Mouse (Mus musculus): Measurements from ENCODE around the gene Gm20388. TPM values are rescaled to one million over a fixed set of nuclear protein-coding genes. Genes with fewer than 3 reads are reported as not detected.
A peak's percentile ranks its signal among the peaks of the same experiment; 100 is the strongest.

Gene Gm20388
- total RNA-seq, 2 experiments from 2014 or later, result 2.2 to 7.6 TPM

DNA sequence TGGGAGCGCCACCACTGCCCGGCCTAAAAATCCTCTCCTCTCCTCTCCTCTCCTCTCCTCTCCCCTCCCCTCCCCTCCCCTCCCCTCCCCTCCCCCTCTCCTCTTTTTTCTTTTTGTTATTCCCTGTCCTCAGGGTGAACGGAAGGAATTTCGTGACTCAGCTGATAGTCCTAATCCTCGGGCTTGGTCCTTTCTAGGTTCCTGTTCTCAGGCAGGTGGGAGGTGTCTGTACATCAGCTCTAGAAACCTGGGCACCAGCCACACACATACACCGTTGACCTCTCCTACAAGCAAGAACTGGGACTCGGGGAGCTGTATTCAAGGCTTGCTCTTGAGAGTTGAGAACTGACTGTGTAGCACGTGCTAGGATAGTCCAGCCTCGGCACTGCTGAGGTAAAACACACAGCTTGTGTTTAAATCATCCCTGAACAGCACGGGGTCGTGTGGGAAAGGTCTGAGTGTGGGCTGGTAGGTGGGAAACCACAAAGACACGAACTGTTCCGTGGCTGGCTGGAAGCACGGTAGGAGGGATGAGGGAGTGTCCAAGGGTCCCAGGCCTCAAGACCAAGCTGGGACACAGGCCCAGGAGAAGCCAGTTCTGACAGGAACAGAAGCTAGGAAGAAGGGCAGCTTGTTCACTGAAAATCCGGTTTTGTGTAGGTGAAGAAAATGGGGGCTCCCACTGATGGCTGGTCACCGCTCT, 620.5 kb downstream of the Gm20388 start:
- no peak for DNase-seq (ENCODE audit: low spot score in 2 of 2)
- no peak for TF ChIP-seq CTCF (conservative IDR thresholded peaks at IDR 0.05)
- Histone ChIP-seq H3K27ac (no peak overlapping the region; the same call in 1 of the 2 replicates), H3K4me3 (no peak overlapping the region)

DNA sequence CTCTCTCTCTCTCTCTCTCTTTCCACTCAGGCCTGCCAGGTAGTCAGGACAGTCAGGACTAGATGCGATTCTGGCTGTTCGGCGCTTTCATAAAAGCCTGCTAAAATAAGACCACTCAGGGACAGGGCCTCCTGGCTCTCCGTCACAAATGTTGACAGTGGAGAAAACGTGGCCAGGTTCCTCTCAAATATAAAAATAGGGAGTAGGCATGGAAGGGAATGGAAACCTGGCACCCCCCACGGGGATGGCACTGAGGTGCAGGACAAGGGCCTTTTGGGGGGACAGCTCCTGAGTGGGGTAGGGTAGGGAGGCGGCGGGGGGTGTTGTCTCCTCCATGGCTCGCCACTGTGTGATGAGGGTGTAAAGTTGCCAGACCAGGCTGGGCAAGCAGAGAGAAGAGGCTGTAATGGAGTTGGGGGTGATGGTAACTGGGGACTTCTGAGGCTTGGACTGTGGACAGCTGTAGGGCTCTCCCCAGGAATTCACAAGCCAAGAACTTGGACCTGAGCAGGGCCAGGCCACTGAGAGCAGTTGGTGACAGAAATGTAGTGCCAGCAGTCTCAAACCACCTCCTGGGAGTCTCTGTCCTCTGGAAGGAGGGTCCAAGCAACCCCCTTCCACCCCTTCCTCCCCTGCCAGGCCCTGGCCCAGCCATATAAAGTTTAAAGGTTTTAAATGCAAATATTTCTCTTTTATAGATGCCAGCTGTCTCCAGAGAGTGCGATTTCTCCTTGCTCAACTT, 621.3 kb downstream of the Gm20388 start:
- Histone ChIP-seq H3K4me3 (no peak overlapping the region), H3K27ac (peak overlapping the region; percentile 51; the same call in 1 of the 2 replicates)
- no peak for DNase-seq (ENCODE audit: low spot score in 2 of 2)
- TF ChIP-seq CTCF (conservative IDR thresholded peaks at IDR 0.05), result no peak

DNA sequence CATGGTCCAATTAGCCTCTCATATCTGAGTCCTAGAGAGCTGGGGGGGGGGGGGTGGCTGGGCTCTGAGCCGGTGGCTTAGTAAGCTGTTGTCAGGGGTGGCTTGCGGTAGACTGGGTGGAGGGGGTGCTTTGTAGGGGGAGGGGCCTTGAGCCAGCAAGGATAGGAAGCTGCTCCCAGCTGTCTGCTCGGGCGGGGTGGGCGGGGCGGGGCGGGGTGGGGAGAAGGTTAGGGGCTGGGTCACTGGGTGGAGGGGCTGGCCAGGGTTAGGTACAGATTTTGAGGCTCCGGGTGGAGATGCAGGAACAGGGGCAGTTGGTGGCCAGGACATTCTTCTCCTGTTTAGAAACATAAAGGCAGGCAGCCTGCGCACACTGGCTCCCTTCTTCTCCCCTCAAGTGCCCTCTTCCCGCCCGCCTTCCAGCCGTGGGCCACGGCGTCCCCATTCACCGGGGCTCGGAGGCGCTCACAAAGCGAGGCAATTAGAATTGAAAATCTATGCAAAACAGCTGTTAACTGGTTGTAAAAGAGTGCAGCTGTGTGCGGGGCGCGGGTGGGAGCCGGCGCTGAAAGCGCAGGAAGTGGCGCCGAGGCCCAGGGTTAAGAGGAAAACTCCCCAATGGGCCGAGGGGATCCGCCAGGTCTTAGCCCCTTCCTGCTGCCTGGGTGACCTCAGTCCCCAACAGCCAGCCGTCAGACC, 622.0 kb downstream of the Gm20388 start:
- TF ChIP-seq CTCF (conservative IDR thresholded peaks at IDR 0.05), result no peak
- peak overlapping the region; percentile 18; the same call in 1 of the 2 replicates for H3K4me3 ChIP-seq
- no peak for DNase-seq (ENCODE audit: low spot score in 2 of 2)
- H3K27ac ChIP-seq, result peak overlapping the region; percentile 59

DNA sequence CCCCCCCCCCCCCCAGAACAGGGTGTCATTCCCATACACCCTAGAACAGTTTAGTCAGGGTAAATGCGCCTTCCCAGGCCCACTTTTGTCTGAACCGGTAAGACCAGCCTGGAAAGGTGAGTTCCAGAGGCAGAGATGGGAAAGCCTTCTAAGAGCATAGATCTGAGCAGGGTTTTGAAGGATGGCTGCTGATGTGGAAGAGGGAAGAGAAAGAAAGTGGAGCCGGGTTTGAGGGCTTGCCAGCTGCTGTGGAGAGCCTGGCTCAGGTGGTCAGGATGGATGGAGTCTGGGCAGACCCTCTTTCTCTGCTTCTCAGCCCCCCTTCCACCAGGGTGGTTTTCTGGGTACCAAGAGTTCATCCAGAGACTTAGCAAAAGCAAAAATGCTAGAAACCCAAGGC, 622.7 kb downstream of the Gm20388 start:
- no peak for TF ChIP-seq CTCF (conservative IDR thresholded peaks at IDR 0.05)
- DNase-seq (ENCODE audit: low spot score in 2 of 2), result no peak
- H3K4me3 ChIP-seq, result no peak overlapping the region
- no peak overlapping the region for H3K27ac ChIP-seq

DNA sequence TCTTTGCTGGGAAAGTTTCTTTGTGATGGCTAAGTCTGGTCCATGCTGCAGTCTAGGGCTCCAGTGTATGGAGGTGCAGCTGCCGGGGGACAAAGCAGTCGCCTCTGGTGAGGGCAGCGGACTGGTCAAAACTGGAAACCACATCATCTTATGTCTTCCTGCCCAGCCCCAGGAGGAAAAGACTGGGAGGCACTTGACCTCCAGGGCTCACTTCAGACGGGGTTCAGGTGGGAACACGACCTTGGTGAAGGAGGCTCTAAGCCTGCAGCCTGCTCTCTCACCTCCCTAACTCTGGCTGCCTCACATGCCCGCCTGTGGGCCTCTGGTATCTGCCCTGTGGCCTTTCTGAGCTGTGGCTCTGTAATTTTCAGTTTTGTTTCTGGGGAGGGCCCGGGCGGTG, 623.4 kb downstream of the Gm20388 start:
- H3K4me3 ChIP-seq, result no peak overlapping the region
- peak overlapping the region; percentile 43; the same call in 1 of the 2 replicates for H3K27ac ChIP-seq
- no peak for DNase-seq (ENCODE audit: low spot score in 2 of 2)
- TF ChIP-seq CTCF (conservative IDR thresholded peaks at IDR 0.05), result no peak

DNA sequence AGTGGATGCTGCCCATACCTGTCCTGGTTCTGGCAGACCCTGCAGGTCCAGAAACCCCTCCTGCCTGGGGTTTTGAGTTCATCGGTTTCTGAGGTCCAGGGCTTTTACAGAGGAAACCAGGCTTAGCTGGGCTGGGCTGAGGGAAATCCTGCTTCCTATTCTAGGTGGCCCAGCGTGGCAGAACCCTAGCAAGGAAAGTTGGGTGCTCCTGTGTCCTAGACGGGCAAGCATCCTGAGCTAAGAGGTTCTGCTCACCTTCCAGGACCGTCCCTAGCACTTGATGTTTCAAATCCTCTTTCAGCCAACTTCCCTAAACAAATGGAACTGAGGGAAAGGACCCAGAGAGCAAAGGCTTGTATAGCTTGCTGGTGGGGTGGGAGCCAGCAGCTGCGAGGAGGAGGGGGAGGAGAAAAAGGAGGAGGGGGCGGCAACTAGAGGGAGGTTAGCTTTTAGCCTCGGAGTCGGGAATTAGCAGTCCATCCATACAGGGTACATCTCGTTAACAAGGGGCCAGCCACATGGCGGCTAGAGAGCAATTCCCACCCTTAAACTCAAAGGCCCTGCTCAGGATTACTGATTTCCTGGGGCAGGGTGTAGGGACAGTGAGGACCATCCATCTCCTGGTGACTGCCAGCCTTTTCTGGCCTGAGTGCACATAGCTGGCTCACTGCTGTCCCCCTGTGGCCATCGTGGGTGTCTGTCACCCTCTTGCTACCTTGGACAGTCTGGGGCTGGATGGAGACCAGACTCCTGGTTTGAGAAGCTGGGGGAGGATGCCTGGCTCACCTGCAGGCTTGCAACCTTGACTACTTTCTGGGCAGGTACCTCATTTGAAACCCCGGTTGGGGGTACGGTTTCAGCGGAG, 624.1 kb downstream of the Gm20388 start:
- peak; percentile 96 for TF ChIP-seq CTCF (conservative IDR thresholded peaks at IDR 0.05)
- Histone ChIP-seq H3K4me3 (peak overlapping the region; percentile 60; the same call in 1 of the 2 replicates), H3K27ac (peak overlapping the region; percentile 99; the same call in 1 of the 2 replicates)
- peak; percentile 76 to 86 for DNase-seq (ENCODE audit: low spot score in 2 of 2)

DNA sequence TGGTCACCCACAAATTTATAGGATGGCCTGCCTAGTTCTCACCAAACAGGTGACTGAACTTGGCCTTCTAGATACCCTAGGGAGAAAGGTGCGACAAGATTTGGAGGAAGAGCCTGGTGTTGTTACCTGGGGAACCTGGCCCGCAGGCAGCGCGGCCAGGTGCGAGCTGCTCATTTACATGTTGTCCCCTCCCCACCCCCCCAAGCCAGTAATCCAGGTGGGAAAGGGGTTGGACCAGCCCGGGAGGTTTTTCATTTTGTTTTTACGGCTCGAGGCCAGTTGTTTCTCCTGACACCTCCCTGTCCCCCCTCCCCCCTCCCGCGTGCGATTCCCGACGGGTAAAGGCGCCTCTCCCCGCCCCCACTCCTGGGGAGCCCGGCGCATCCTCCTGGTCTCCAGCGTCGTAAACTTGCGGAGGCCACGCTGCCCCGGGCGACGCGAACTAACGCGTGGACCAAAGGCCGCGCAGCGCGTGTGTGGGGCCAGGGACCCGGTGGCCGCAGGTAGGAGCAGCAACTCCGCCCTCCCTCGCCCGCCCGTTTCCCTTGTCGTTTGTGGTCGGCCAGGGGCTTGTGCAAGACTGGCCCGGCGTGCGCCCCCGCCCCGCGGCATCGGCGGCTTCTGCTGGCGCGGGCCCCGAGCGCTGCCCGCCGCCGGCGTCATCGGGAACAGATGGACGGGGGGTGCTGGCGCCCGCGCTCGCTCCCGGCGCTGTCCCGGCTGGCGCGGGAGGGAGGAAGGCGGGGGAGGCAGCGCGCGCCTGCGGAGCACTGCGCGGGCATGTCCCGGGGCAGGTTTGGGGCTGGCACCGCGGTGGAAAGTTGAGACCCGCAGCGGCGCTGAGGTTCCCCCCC, 625.0 kb downstream of the Gm20388 start:
- peak; percentile 65 to 80 for DNase-seq (ENCODE audit: low spot score in 2 of 2)
- TF ChIP-seq CTCF (conservative IDR thresholded peaks at IDR 0.05), result no peak

DNA sequence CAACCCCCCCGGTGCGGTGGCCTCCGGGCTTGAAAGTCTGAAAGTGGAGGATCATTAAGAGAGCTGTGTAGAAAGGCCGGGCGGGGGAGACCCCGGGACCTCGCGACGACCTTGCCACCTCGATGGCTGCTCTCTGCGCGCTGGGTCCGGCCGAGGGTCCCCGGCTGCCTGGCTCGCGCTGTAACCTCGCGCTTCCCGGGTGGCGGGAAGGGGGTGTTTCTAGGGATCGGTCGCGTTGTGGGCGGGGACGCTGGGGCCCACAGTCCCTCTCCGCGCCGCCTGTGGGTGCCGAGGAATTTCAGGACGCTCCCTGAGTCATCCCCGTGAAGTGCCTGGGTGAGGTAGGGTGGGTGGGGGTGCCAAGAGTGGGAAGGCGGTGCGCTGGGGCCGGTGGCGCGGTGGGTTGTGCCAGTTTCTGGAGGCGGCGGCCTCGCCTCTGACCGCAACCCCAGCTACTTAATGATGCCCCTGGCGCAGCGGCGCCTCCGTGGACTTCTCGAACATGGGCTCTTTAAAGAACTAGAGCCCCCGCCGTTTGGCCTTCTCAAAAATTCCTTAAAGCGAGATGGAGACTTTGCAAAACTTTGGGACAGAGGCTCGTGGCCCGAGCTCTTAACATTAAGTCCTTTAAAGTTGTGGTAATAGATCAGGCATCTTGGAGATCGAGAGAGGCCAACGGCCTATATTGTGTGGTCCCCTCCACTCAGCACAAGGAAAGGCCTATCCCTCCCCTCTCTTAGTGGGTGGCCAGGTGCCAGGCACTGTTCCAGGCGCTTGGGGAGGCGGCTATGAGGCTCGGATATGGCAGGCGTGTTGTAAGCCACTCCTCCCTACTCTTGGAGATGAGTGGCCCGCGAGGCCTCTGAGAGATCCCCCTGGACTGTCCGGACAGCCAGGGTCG, 625.9 kb downstream of the Gm20388 start:
- Histone ChIP-seq H3K4me3 (peak overlapping the region; percentile 60), H3K27ac (peak overlapping the region; percentile 99)
- peak in 1 of 2 experiments; percentile 69 for DNase-seq (ENCODE audit: low spot score in 2 of 2)
- no peak for TF ChIP-seq CTCF (conservative IDR thresholded peaks at IDR 0.05)

More for the DNA sequence above, 625.0 kb downstream of the Gm20388 start:
- Histone ChIP-seq H3K4me3 (peak overlapping the region; percentile 60), H3K27ac (peak overlapping the region; percentile 99)

DNA sequence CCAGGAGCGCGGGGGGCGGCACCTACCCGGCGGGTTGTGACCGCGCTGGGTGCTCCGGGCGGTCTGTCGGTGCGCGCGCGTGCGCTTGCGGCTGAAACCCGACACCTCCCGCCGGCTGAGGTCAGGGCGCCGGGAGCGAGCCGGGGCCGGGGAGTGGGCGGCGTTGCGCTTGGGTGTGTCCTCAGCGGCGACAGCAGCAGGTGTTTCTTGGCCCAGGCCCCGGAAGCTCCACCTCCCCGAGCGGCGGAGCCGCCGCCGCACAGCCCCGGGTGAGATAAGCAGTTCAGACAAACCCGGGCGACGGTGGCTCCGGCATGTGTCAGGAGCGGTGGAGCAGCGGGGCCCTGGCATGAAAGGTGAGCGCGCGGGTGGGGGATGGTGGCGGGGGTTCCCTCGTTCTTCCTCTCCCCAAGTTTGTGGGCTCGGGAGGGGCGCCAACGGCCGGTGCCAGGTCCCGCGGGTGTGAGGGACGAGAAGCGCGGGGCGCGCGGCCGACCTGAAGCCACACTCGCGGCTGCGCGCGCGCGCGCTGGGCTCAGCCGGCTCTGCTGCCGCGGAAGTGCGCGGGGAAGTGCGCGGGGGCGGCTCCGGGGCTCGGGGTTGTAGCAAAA, 626.7 kb downstream of the Gm20388 start:
- peak overlapping the region; percentile 60 for H3K4me3 ChIP-seq
- H3K27ac ChIP-seq, result peak overlapping the region; percentile 99
- TF ChIP-seq CTCF (conservative IDR thresholded peaks at IDR 0.05), result no peak
- DNase-seq (ENCODE audit: low spot score in 2 of 2), result no peak

DNA sequence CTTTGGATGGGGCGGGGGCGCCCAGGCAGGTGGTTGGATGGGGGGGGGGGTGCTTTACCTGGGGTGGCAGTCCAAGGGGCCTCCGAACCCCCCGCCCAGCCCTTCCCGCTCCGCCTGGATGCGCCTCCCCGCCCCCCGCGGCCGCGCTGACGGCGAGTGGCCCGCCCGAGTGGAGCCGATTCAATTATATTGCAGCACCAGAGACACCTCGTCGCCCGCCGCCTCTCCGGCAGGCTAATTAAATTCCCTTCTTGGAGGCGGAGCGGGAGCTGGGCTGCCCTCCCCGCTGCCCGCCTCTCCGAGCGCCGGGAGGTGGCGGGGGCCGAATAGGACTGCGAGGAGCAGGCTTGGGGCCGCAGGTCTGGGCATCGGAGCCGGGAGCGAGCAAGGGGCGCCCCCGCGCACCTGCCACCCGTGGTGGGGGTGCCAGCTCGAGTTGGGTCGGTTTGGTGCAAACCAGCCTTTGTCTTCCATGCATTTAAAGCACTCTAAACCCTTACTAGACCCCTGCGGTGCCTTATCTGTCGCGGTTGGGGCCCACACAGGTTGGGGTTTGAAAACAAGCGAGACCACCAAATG, 627.3 kb downstream of the Gm20388 start:
- H3K4me3 ChIP-seq, result peak overlapping the region; percentile 60
- peak overlapping the region; percentile 99 for H3K27ac ChIP-seq
- DNase-seq (ENCODE audit: low spot score in 2 of 2), result peak; percentile 63 to 67
- TF ChIP-seq CTCF (conservative IDR thresholded peaks at IDR 0.05), result no peak; the same call in 1 of the 2 replicates
